Mouse (Mus musculus) frontal cortex, postnatal 14 days (tissue): ENCODE results near the gene Pon3.

Experiments used
- DNase-seq, 2 experiments: peaks; one replicate each; pipeline ENCODE4 v3.0.0; 2022; ENCODE audit warnings: low spot score in 2 of 2

The Pon3 gene

DNA sequence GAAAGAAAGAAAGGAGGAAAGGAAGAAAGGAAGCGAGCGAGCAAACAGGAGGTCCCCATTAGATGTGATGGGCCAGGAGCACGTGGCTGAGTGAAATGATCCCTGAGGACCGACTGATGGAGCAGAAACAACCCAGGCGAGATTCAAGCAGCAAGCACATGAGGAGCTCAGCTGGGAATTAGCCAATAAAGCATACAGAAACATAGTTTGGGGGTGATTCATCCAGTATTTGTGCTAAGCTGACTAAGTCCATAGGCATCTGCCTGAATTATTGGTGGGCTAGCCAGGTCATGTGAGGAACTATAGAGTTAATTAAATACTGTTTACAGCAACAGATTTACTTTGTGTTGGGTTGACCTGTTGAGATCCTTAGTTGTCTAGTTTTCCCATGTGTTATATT lies 75.4 kb downstream of the Pon3 start:
- DNase-seq = no peak

DNA sequence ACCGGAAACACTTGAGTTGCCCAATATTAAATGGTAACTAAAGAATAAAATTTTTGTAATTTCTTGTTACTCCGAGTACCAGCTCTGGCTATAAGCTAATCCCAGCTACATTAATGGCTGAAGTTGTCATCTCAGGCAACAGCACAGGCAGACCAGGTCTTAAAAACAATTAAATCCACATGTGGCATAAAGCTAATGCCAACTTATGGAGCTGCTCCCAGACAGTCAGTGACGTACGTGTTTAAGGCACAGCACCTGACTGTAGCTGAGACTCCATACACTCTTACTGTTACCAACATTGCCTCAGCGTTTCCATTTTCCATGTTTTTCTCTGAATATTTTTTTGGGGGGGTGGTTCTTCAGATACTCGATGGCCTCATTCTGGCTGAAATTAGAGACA lies 76.9 kb downstream of the Pon3 start:
- no peak for DNase-seq

DNA sequence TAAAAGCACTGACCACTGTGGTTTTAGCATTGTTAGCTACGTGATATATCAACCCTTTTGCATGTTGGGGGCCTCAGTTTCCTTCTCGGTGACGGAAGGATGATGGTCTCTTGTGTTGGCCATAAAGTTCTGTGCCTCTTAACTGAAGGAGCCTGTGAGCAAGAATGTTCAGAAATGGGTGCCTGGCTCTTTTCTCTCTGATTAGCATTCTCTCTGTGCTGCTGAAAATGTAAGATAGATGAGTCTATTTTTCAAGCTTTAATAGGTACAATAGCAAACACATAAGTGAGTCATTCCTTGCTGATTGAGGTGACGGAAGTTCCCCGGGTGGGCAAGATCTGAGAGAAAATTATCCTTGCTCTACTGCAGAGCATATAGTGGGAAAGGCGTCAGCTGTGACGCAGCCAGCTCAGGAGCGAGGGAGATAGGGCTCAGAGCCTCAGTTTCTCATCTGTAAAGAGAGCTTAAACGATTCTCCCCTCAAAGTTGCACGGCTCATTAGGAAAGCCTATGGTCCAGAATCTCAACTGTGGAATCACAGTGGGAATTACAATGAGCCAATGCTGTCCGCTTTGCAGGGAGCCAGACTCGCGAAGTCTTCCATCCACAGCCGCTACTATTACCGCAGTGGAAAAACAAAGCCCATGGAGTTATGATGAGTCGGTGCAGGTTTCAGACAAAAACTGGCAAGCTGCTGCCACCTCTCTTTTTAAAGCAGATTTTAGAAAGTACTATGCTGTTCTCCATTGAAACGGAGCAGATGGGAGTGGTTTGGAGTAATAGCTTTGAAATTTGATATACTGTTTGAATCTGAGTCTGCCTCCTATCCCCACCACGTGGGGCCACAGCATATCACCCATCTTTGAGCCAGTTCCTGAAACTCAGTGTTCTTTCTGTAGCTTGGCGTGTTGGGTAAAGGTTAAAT lies 77.9 kb downstream of the Pon3 start:
- DNase-seq = no peak

DNA sequence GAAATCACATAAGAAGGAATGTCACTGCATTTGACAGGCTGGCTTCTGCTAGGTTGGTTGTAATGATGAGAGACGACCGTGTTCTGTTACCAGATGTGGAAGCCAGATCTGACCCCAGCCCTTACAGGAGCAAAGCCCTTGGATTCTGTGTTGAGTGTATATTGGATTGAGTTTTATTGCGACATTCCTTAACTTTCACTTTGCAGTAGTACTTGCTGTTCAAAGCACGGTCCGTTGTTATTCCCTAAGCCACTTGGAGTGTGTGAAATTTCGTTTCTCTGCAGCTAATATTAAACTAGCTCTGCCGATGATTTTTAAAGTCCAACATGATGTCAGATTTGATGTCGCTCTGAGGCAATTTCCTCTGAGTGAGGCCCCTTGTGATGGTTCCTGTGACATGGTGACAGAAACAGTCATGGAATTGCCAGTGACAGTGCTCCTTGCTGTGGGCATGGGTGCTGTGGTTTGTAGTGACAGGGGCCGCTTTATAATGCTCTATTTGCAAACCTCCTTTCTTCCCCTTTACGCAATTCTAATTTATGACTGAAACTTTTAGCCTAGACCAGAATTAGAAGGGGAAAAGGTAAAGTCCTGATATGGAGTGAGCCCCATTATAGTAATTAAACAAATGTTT lies 81.8 kb downstream of the Pon3 start:
- DNase-seq = no peak

DNA sequence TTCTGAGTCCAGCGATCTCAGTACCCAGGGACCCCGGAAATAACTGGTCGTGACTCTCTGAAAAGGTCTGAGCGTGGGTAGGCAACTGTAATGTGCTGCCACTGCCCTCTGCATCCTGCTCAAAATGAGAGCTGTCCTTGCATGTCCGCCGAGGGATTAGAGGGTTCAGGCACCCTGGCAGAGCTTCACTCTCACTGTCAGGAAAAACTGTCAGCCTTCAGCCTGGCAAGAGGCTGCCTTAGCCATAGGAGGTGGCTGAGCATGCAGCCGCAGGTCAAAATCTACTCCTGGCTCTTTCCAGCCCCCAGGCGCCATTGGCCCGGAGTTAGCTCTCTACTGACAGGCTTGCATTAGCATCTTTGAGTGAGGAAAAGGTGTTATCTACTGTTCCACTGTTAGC lies 83.5 kb downstream of the Pon3 start:
- DNase-seq = no peak

DNA sequence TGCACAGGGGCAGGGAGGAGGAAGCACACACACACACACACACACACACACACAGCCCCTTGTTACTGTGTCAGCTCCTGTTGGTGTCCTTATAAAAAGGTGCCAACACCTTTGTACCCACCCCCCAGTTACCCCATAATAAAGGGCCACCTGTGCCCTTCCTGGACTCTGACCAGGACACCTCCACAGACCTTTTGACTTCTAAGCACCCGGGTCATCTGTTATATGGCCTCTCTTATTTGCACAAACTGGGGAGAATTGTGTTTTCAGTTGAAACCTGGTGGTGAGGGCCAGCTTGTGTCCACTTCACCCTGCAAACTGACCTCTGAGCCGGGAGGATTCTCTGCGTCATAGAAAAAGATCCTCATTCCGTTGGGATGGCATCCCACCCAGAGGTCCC lies 84.7 kb downstream of the Pon3 start:
- DNase-seq = no peak
